Mouse (Mus musculus) embryonic facial prominence, embryonic 11.5 days (tissue): ENCODE results near the gene Tmem128. TPM values are rescaled to one million over a fixed set of nuclear protein-coding genes. Genes with fewer than 3 reads are reported as not detected.

ENCODE experiments used
- ATAC-seq: fragments of 200-750 bp; cut with Nextera tagmentation; replicated peaks from 2 replicates; pipeline ENCODE4 v1.8.0; 2017; ENCODE audit warnings: low read depth; ENCODE audit not compliant: insufficient number of reproducible peaks, low FRiP score, low TSS enrichment
- DNase-seq: peaks from one replicate; pipeline ENCODE4 v3.0.0-alpha.2; 2015; ENCODE audit warnings: low spot score
- H3K27ac ChIP-seq: fragments of 300-500 bp; sonication (generic); replicated peaks from 2 replicates; pipeline ENCODE4 v1.5.1; 2014; ENCODE audit warnings: mild to moderate bottlenecking, low read depth, low read length, control low read depth
- H3K27me3 ChIP-seq: fragments of 300-500 bp; sonication (generic); 2 replicates; pipeline ENCODE4 v1.6.1; 2014; ENCODE audit warnings: mild to moderate bottlenecking, low read length, moderate library complexity, mixed read lengths; ENCODE audit not compliant: control insufficient read depth, insufficient read depth
- H3K36me3 ChIP-seq: fragments of 300-500 bp; sonication (generic); replicated peaks from 2 replicates; pipeline ENCODE4 v1.6.1; 2014; ENCODE audit warnings: low read depth, mild to moderate bottlenecking, low read length, moderate library complexity, mixed read lengths; ENCODE audit not compliant: control insufficient read depth, insufficient read depth
- H3K4me1 ChIP-seq: fragments of 300-500 bp; sonication (generic); 2 replicates; pipeline ENCODE4 v1.6.1; 2014; ENCODE audit warnings: low read length, mixed read lengths; ENCODE audit not compliant: control insufficient read depth, insufficient read depth
- H3K4me2 ChIP-seq: fragments of 300-500 bp; sonication (generic); 2 replicates; pipeline ENCODE4 v1.6.1; 2014; ENCODE audit warnings: low read depth, mild to moderate bottlenecking, control low read depth, low read length, moderate library complexity
- H3K4me3 ChIP-seq: fragments of 300-500 bp; sonication (generic); 2 replicates; pipeline ENCODE4 v1.5.1; 2014; ENCODE audit warnings: low read depth, low read length, control low read depth
- H3K9ac ChIP-seq: fragments of 300-500 bp; sonication (generic); replicated peaks from 2 replicates; pipeline ENCODE4 v1.6.1; 2014; ENCODE audit warnings: mild to moderate bottlenecking, control low read depth, low read length
- H3K9me3 ChIP-seq: fragments of 300-500 bp; sonication (generic); replicated peaks from 2 replicates; pipeline ENCODE4 v1.6.1; 2016; ENCODE audit warnings: mild to moderate bottlenecking, low read length, inconsistent platforms, mixed read lengths; ENCODE audit not compliant: control insufficient read depth
- WGBS: fragments of 180-500 bp; shearing (Covaris S2); extraction: QIAGEN DNeasy Blood & Tissue Kit; methylation state at CpG from one replicate; pipeline ENCODE4 v1.1.7; 2014; 5-methylcytosine and 5-hydroxymethylcytosine counted together
- polyA plus RNA-seq: library from polyadenylated mRNA; unstranded; fragments of >200 nt; fragmentation: Nextera tagmentation; extraction: Ambion mirVana; gene quantifications from 2 replicates; pipeline ENCODE4 v1.2.1, GENCODE M21; 2014

The Tmem128 gene
- polyA plus RNA-seq, 1 experiment from 2014 or later, result 86.1 TPM

DNA sequence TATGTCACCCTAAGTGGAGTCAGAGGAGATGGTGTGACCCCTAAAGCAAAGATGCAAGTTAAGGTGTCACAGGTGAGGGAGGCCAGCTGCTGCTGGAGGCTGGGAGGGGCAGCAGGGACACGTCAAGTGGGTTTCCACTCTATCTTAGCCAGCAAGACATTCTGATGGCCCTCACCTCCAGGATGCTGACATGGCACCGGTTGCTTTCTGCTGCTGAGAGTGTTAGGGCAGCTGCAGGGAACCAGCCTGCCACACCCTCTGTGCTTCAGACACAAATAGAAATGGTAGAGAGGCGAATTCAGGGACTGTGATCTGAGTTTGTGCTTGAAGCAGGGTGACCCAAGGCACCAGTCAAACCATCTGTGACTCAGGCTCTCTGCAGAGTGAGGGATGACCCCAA is 49.8 kb downstream of the Tmem128 start:
- Histone ChIP-seq H3K4me2 (no peak overlapping the region), H3K27me3 (no peaks in the 10 kb centered on the region), H3K4me3 (no peak overlapping the region), H3K9ac (no peak overlapping the region), H3K27ac (no peak overlapping the region), H3K36me3 (no peaks in the 10 kb centered on the region), H3K9me3 (no peaks in the 10 kb centered on the region), H3K4me1 (no peaks in the 10 kb centered on the region)
- DNase-seq (no peak), ATAC-seq (no peak)
- WGBS, result 76% methylated on average over 3 of the region's 3 CpGs

Other genes starting within 250 kb of the Tmem128 start
- gene Stx18, start 221.4 kb upstream of the Tmem128 start, polyA plus RNA-seq, result 65.1 and 71.4 TPM in 2 replicates
- 59.6 and 67.5 TPM in 2 replicates for gene Nsg1, start 100.3 kb upstream of the Tmem128 start, polyA plus RNA-seq
- 12.1 and 13.4 TPM in 2 replicates for gene Zbtb49, start 39.7 kb upstream of the Tmem128 start, polyA plus RNA-seq
- 149 and 164 TPM in 2 replicates for gene Lyar, start 39.7 kb upstream of the Tmem128 start, polyA plus RNA-seq
- gene Otop1, start 15.8 kb downstream of the Tmem128 start, polyA plus RNA-seq, result 0.13 and 0.21 TPM in 2 replicates
- 0.07 and 0.27 TPM in 2 replicates for gene Drd5, start 59.2 kb downstream of the Tmem128 start, polyA plus RNA-seq
- 0.33 and 0.46 TPM in 2 replicates for gene Slc2a9, start 243.0 kb downstream of the Tmem128 start, polyA plus RNA-seq